Mouse (Mus musculus) fat pad, adult 2 months (tissue): ENCODE results near the gene Ank2.

Experiments used
- DNase-seq: peaks from one replicate; pipeline ENCODE4 v3.0.0-alpha.2; 2011; ENCODE audit warnings: low read depth, low spot score; ENCODE audit errors: extremely low read depth

The Ank2 gene

DNA sequence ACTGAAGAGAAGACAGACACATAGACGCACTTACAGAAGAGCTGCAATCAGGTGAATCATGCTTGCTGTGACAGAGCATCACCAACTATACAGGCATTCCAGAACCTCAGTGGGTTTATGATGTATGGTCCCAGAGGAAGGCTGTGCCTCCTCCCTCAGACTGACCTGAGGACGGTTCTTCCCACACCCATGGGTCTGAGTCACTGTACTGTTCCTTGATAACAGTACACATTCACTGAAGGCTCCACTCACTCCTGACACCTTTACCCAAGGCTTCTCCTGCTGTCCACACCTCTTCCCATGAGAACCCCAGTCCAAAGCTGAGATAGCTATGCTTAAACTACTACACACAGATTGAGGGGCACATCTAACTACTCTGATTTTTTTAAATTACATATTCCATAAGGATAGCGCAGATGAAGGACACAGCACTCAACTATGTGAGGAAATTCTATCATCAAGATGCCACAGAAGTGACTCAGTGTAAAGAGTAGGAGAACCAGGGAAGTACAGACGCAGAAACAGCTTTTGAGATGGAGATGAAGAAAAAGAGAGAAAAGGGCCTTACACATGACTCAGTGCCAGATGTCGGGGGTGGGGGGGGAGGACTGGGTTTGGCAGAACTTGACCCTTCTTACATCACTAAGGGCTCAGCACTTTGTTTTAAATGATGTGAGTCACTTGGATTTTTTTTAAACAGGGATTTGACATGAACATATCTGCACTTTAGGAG lies 435.3 kb downstream of the Ank2 start:
- no peak for DNase-seq

DNA sequence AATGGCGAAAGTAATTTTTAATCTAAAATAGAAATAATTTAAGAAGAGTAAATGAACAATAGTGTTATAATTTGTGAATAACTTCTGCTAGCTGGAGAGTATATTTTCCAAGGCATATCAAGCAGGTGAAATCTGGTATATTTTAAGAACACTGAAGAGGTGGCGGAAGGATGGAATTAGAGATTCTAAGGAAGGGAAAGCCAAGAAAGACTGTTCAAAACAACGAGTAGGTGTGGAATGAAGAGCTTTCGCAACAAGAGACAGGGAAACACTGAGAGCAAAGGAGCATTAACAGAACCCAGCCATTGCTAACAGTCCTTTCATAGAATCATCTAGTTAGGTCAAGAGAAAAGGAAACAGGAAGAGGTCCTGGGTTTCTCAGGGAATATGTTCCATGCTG lies 439.5 kb downstream of the Ank2 start:
- DNase-seq, result no peak

- no peak for DNase-seq
These were observed 457.9 kb downstream of the Ank2 start for GRCm38 (mm10) chr3:127041288-127041687.

DNA sequence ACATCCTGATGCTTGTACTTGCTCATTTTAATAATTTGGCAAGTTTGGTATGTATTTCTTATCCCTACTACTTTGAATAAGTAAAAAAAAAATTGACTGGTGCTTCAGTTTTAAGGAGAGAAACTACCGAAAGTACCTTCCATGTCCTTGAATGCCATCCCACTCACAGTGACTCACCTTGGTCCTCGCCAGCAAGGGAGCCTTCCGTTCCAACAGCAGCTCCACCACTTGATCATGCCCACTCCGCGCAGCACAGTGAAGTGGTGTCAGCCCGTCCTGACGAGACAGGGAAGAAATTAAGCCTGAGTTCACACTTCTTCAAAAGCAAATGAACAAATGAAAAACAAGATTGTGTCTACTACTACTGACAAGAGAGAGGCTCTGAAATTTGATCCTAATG lies 460.6 kb downstream of the Ank2 start:
- no peak for DNase-seq

- DNase-seq, result no peak
These were observed 463.0 kb downstream of the Ank2 start for GRCm38 (mm10) chr3:127036118-127036517.

- no peak for DNase-seq
These were observed 463.6 kb downstream of the Ank2 start for GRCm38 (mm10) chr3:127035540-127035939.

DNA sequence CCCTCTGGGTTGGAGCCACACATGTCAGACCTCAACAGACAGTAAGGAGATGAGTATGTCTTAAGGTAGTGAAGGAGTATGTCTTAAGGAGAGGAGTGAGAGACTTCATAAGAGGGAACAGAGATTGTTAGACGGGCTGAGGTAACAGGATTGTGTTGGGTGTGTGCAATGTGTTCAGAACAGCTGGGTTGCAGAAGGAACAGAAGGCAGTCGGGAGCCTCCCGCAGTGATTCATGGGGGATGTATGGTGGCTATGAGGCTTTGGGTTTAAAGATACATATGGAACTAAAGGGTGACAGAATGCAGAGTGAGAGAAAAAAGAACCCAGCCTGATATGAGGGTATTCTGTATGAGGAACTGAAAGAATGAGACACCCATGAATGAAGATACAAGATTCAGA lies 464.2 kb downstream of the Ank2 start:
- DNase-seq, result no peak

GRCm38 (mm10) chr3:127023992-127024391 lies 475.2 kb downstream of the Ank2 start:
- DNase-seq, result no peak

DNA sequence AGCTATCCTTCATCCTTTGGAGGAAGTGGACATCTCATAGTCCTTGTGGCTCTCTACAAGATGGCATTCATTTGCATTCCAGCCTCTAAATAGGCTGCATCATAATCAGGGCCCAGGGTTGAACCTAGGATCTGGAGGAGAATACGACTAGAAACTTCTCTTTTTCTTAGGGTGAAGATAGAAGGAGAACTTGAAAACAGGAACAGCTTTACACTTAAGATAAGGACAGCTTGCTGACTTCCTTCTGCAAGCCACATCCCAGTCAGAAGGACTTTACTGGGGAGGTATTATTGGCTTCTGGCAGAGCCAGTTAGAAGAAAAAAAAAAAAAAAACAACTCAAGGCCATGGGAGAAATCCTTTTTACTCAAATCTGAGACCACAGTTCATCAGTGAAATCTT lies 479.0 kb downstream of the Ank2 start:
- DNase-seq, result no peak

DNA sequence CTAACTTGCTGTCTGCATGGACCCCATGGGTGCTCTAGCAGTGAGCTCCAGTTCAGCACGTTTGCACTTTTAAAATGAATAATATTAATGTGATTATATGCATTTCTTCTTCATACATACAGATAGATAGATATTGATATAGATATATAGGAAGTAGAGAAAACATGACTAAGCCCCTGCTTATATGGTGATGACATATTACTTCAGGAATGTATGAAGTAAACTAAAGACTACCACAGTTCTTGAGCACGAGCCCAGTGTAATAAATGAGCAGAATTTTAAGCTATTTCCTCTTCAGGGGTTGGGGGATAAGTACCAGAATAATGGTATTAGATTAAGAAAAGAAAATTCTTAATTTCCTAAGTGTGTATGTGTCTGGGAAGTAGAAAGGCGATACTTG lies 479.4 kb downstream of the Ank2 start:
- DNase-seq, result no peak

DNA sequence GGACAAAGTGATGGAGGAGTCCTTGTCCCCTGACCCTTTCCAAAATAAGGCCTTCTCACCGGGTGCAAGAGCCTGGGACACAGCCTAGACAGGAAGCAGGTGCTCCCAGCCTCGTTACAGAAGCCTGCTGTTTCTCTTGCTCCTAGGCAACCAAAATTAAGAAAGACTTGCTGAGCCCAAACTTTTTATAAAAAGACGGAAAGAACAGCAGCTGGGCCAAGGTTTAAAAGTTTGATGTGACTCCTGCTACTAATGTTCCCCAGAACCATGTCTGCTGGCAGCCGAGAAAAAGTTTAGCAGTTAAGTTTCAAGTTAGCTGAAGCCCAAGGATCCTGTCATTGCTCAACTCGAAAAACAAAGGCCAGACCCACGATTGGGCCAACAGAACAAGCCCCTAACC lies 480.0 kb downstream of the Ank2 start:
- no peak for DNase-seq

DNA sequence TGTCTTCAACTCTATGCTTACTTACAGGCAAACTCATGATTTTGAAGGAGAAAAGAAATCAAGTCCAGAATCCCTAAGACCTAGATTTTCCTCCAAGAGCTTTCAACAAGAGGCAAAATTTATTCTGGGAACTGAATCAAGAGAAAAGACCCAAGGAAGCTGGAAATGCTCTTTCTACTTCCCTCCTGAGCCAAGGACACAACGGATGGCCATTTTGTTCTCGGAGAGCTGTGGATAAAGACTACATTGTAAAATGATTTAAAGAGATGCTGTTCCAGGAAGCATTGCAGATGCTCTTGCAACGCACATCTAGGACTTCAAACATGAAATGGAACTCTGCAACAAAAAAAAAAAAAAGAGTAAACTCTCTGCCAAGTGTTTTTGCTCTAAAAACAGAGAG lies 481.6 kb downstream of the Ank2 start:
- no peak for DNase-seq

DNA sequence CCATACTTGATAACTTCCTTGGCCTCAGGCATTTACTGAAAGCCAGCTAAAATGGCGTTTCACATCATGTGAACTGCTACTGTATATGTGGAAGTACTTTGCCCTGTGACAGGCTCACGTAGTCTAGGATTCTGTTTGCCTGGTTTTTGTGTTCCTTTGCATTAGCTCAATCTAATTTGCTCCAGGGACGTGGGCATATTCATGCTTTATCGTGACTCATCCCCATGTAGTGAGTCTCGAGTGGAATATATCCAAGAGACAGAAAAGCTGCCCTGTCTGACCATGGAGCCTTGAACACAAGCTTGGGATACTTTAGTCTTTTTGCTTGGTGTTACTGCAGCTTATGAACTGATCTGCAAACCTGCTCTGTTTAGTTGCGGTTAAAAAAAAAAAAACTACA lies 483.6 kb downstream of the Ank2 start:
- DNase-seq, result no peak

DNA sequence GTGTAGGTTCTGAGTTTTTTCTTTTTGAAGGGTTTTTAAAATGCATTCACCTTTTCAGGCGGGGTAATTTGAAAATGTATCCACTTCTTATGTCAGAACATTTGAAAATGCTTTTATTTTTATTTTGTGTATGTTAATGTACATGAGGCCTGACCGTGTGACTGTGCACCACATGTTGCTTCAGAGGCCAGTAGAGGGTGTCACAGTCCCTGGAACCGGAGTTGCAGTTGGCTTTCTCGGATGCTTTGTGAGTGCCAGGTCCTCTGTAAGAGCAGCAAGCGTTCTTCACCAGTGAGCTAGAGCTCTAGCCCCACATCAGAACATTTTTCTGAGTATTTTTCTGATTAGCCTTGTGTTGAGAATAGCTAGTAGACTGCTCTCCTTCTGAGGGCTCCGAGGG lies 484.0 kb downstream of the Ank2 start:
- no peak for DNase-seq

DNA sequence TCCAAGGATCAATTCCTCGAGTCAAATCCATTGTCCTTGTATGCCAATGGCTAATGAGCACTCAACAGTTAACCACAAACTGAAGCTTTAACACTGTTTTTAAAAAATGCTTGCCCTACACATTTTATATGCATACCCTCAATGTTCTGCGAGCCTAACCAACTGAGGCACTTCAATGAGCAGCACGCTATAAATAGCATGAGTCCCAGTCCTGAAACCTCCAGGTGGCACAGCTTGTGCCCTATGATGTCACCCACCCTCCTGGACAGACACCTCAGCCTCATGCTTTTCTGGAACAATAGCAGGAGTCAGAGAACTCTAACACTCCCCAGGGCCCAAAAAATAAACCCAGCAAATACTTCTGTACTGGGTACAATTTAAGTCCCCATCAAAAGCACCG lies 485.2 kb downstream of the Ank2 start:
- no peak for DNase-seq

DNA sequence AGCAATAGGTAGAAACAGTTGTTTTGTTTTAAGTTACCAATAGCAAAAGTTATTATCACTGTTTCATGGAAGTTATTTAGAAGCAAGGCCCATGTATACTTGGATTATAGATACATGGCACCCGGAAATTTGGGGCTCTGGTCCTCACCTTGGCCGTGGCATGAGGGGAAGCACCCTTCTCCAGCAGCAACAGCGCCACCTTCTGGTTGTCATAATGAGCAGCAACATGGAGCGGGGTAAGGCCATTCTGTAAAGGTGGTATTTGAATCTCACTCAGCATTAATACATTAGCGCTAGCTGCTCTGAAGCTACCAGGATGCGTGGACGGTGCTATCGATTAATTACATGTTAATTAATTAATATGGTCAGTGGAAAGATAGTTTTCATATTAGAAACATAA lies 486.6 kb downstream of the Ank2 start:
- DNase-seq, result no peak

GRCm38 (mm10) chr3:127005898-127006673 lies 493.1 kb downstream of the Ank2 start:
- DNase-seq, result no peak

- DNase-seq, result no peak
These were observed 494.1 kb downstream of the Ank2 start for GRCm38 (mm10) chr3:127004860-127005633.

GRCm38 (mm10) chr3:127003946-127004345 lies 495.2 kb downstream of the Ank2 start:
- no peak for DNase-seq

- DNase-seq, result no peak
These were observed 500.4 kb downstream of the Ank2 start for GRCm38 (mm10) chr3:126998742-126999112.

GRCm38 (mm10) chr3:126998008-126998741 lies 501.0 kb downstream of the Ank2 start:
- DNase-seq, result no peak
